Mouse (Mus musculus): ENCODE data around the gene Reck.

- TF ChIP-seq CTCF (IDR thresholded peaks at IDR 0.05; ENCODE audit: low read depth) (0 out of 2 replicates have a peak, but pooled peaks have one; percentile 16), EP300 (IDR thresholded peaks at IDR 0.05; ENCODE audit: low read depth) (no peak)
Measured at GRCm38 (mm10) chr4:43832031-43832430, 43.3 kb upstream of the Reck start.
